ENCODE assay signal across 8 mouse cellular contexts in the genomic region with DNA sequence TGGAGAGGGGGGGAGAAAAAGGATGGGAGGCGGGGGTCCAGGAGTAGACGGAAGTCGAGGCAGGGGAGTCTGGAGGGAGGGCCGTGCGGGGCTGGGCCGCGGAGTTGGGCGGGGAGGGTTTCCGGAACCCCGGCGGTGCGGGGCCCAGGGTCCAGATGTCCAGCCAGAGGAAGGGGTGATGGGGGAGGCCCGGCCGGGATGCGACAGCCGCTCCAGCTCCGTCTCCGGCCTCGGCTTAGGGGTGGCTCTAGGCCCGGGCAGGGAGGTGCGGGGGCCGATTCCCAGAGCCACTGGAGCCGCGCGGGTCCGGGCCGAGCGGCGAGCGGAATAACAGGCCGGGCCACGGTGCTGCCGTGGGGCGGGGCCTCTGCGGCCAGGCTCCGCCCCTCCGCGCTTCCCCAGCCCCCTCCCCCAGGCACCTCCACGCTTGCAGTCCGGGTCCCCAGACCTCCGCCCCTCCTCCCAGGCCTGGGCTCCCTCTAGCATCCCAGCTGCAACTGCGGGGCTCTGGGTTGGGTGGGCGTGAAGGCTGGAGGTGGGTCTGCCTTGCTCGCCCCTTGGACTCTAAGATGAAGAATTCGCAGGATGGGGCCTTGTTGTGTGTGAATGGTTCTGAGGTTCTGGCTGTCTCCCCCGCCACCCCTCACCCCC. TPM values are rescaled to one million over a fixed set of nuclear protein-coding genes. Genes with fewer than 3 reads are reported as not detected.
DNase-seq lines count a peak whose midpoint lies in the region; ATAC-seq and TF ChIP-seq lines count a peak whose summit lies in the region.

No protein-coding gene starts in this region.

- WGBS in bone marrow, adult 2 months: under 1% methylated on average over 43 of the region's 46 CpGs
- 5% methylated on average over 32 of the region's 46 CpGs for WGBS in limb, embryonic 14.5 days
- WGBS in midbrain, embryonic 16.5 days: 0% methylated on average over 41 of the region's 46 CpGs

- H3K4me2 ChIP-seq in limb, embryonic 14.5 days (replicated peaks; ENCODE audit: low read depth, low read length, severe bottlenecking): peak overlapping the region; percentile 95
- peak overlapping the region; percentile 93 for H3K4me2 ChIP-seq in midbrain, embryonic 16.5 days (ENCODE audit: low read length)

- no peaks in the 10 kb centered on the region for H3K9me3 ChIP-seq in limb, embryonic 14.5 days (ENCODE audit: control insufficient read depth, low read length)
- H3K9me3 ChIP-seq in midbrain, embryonic 16.5 days (replicated peaks; ENCODE audit: control insufficient read depth, low read length, poor library complexity, severe bottlenecking): no peaks in the 10 kb centered on the region

- no peak for TF ChIP-seq POLR2A in bone marrow, adult 2 months (IDR thresholded peaks at IDR 0.05; ENCODE audit: borderline replicate concordance, control insufficient read depth, low read depth, low read length)
- TF ChIP-seq POLR2A in limb, embryonic 14.5 days (IDR thresholded peaks at IDR 0.05; ENCODE audit: borderline replicate concordance, extremely low read depth, insufficient read depth, insufficient read length): peak; percentile 14; the same call in 1 of the 2 replicates

- no peak for TF ChIP-seq CTCF in bone marrow, adult 2 months (IDR thresholded peaks at IDR 0.05; ENCODE audit: control insufficient read depth, insufficient read depth, low read length)

- H3K27ac ChIP-seq in bone marrow, adult 2 months (ENCODE audit: control insufficient read depth, insufficient read depth, low read depth, low read length, poor library complexity): no peak overlapping the region
- H3K27ac ChIP-seq in limb, embryonic 14.5 days (replicated peaks; ENCODE audit: low read depth, low read length): peak overlapping the region; percentile 92
- peak overlapping the region; percentile 58 for H3K27ac ChIP-seq in midbrain, embryonic 16.5 days (ENCODE audit: low read length)

- no peaks in the 10 kb centered on the region for H3K27me3 ChIP-seq in limb, embryonic 14.5 days (ENCODE audit: control insufficient read depth, insufficient read depth, low read length)
- H3K27me3 ChIP-seq in midbrain, embryonic 16.5 days (ENCODE audit: control insufficient read depth, insufficient read depth, low read depth, low read length): no peaks in the 10 kb centered on the region

- H3K4me1 ChIP-seq in bone marrow, adult 2 months (ENCODE audit: control insufficient read depth, insufficient read depth, low read length): peaks cover 1% of the 10 kb centered on the region; the same call in 1 of the 2 replicates
- peaks cover 22% of the 10 kb centered on the region for H3K4me1 ChIP-seq in limb, embryonic 14.5 days (ENCODE audit: control insufficient read depth, insufficient read depth, low read length)
- H3K4me1 ChIP-seq in midbrain, embryonic 16.5 days (ENCODE audit: control insufficient read depth, insufficient read depth, low read length): peaks cover 18% of the 10 kb centered on the region

- H3K4me3 ChIP-seq in bone marrow, adult 2 months (replicated peaks; ENCODE audit: control insufficient read depth, low read depth, low read length): peak overlapping the region; percentile 25
- peak overlapping the region; percentile 82 for H3K4me3 ChIP-seq in limb, embryonic 14.5 days (replicated peaks; ENCODE audit: low read length)
- H3K4me3 ChIP-seq in midbrain, embryonic 16.5 days (ENCODE audit: low read depth, low read length): peak overlapping the region; percentile 67

- peaks cover 64% of the 10 kb centered on the region for H3K36me3 ChIP-seq in limb, embryonic 14.5 days (ENCODE audit: control insufficient read depth, insufficient read depth, low read length)
- peaks cover 14% of the 10 kb centered on the region for H3K36me3 ChIP-seq in midbrain, embryonic 16.5 days (ENCODE audit: control insufficient read depth, insufficient read depth, low read length)

- intact Hi-C loops in heart, postnatal 10 days (cut with DNase I): no loop called here

- 0 out of 2 replicates have a peak, but pooled peaks have one; percentile 29 for ATAC-seq in erythroblast, adult 5-6 weeks (replicated peaks; ENCODE audit: low FRiP score, poor library complexity, severe bottlenecking)
- peak; percentile 90 for ATAC-seq in limb, embryonic 14.5 days (ENCODE audit: low FRiP score, low read depth)
- ATAC-seq in midbrain, embryonic 16.5 days: peak; percentile 73

- peak overlapping the region; percentile 69 for H3K9ac ChIP-seq in limb, embryonic 14.5 days (ENCODE audit: low read depth, low read length, severe bottlenecking)
- peak overlapping the region; percentile 86 for H3K9ac ChIP-seq in midbrain, embryonic 16.5 days (ENCODE audit: low read depth, low read length)

- peak; percentile 29 to 39 for DNase-seq in lung, adult 18-20 months
- DNase-seq in lung, postnatal 25 days (ENCODE audit: low spot score): no peak
- peak; percentile 64 to 70 for DNase-seq in heart, postnatal 10 days
- DNase-seq in limb, embryonic 14.5 days (ENCODE audit: low spot score): peak; percentile 83
- no peak for DNase-seq in ovary, postnatal 10 days (ENCODE audit: low spot score)

RNA-seq across cellular contexts. Expression of a gene that starts 1.3 kb away (rescaled TPM):
- 9.9 and 25.0 TPM in 2 replicates for polyA plus RNA-seq in bone marrow, adult 2 months (2011; ENCODE audit: insufficient read depth, insufficient read length, low replicate concordance, missing spikeins)
- 0.84 and 1.7 TPM in 2 replicates for total RNA-seq in erythroblast, adult 5-6 weeks (2015; ENCODE audit: low replicate concordance)
- total RNA-seq in erythroblast, adult 5-6 weeks (2017; ENCODE audit: low replicate concordance): 2.2 and 2.7 TPM in 2 replicates
- 10 to 100 TPM; 20.8 to 21.0 TPM for total RNA-seq in heart, postnatal 10 days (2021)
- 228 and 246 TPM in 2 replicates for polyA plus RNA-seq in limb, embryonic 14.5 days (2012; rRNA removed)
- 86.8 and 113 TPM in 2 replicates for polyA plus RNA-seq in limb, embryonic 14.5 days (2014; fragmentation: Nextera tagmentation; extraction: Ambion mirVana)
- 19.6 and 20.2 TPM in 2 replicates for polyA plus RNA-seq in midbrain, embryonic 16.5 days (2015; fragmentation: Nextera tagmentation; extraction: Ambion mirVana)

RNA-seq across cellular contexts. Expression of a gene that starts 6.9 kb away (rescaled TPM):
- polyA plus RNA-seq in bone marrow, adult 2 months (2011; ENCODE audit: insufficient read depth, insufficient read length, low replicate concordance, missing spikeins): 58.4 and 78.7 TPM in 2 replicates
- total RNA-seq in erythroblast, adult 5-6 weeks (2015; ENCODE audit: low replicate concordance): 10.4 and 18.0 TPM in 2 replicates
- 8.4 and 9.4 TPM in 2 replicates for total RNA-seq in erythroblast, adult 5-6 weeks (2017; ENCODE audit: low replicate concordance)
- total RNA-seq in heart, postnatal 10 days (2021): 10 to 100 TPM; 48.4 to 52.2 TPM
- 565 and 712 TPM in 2 replicates for polyA plus RNA-seq in limb, embryonic 14.5 days (2012; rRNA removed)
- polyA plus RNA-seq in limb, embryonic 14.5 days (2014; fragmentation: Nextera tagmentation; extraction: Ambion mirVana): 157 and 184 TPM in 2 replicates
- polyA plus RNA-seq in midbrain, embryonic 16.5 days (2015; fragmentation: Nextera tagmentation; extraction: Ambion mirVana): 254 and 255 TPM in 2 replicates

RNA-seq across cellular contexts. Expression of a gene that starts 8.1 kb away (rescaled TPM):
- polyA plus RNA-seq in bone marrow, adult 2 months (2011; ENCODE audit: insufficient read depth, insufficient read length, low replicate concordance, missing spikeins): not detected in 2 replicates
- total RNA-seq in erythroblast, adult 5-6 weeks (2015; ENCODE audit: low replicate concordance): not detected in 2 replicates
- total RNA-seq in erythroblast, adult 5-6 weeks (2017; ENCODE audit: low replicate concordance): 0.28 TPM in 1 of 2 replicates, not detected in the other
- total RNA-seq in heart, postnatal 10 days (2021): 10 to 100 TPM; 40.8 to 48.0 TPM
- polyA plus RNA-seq in limb, embryonic 14.5 days (2012; rRNA removed): 2.9 and 3.7 TPM in 2 replicates
- 0.81 and 1.2 TPM in 2 replicates for polyA plus RNA-seq in limb, embryonic 14.5 days (2014; fragmentation: Nextera tagmentation; extraction: Ambion mirVana)
- 1.1 and 1.2 TPM in 2 replicates for polyA plus RNA-seq in midbrain, embryonic 16.5 days (2015; fragmentation: Nextera tagmentation; extraction: Ambion mirVana)

RNA-seq across cellular contexts. Expression of a gene that starts 22.8 kb away (rescaled TPM):
- polyA plus RNA-seq in bone marrow, adult 2 months (2011; ENCODE audit: insufficient read depth, insufficient read length, low replicate concordance, missing spikeins): 18.1 and 24.9 TPM in 2 replicates
- total RNA-seq in erythroblast, adult 5-6 weeks (2015; ENCODE audit: low replicate concordance): 11.3 and 13.3 TPM in 2 replicates
- 19.6 and 25.6 TPM in 2 replicates for total RNA-seq in erythroblast, adult 5-6 weeks (2017; ENCODE audit: low replicate concordance)
- 10 to 100 TPM; 26.4 to 28.7 TPM for total RNA-seq in heart, postnatal 10 days (2021)
- 33.1 and 37.5 TPM in 2 replicates for polyA plus RNA-seq in limb, embryonic 14.5 days (2012; rRNA removed)
- 22.0 and 23.3 TPM in 2 replicates for polyA plus RNA-seq in limb, embryonic 14.5 days (2014; fragmentation: Nextera tagmentation; extraction: Ambion mirVana)
- 16.9 and 18.4 TPM in 2 replicates for polyA plus RNA-seq in midbrain, embryonic 16.5 days (2015; fragmentation: Nextera tagmentation; extraction: Ambion mirVana)

RNA-seq across cellular contexts. Expression of a gene that starts 23.6 kb away (rescaled TPM):
- 26.4 and 54.8 TPM in 2 replicates for polyA plus RNA-seq in bone marrow, adult 2 months (2011; ENCODE audit: insufficient read depth, insufficient read length, low replicate concordance, missing spikeins)
- 33.0 and 34.3 TPM in 2 replicates for total RNA-seq in erythroblast, adult 5-6 weeks (2015; ENCODE audit: low replicate concordance)
- 8.1 and 17.6 TPM in 2 replicates for total RNA-seq in erythroblast, adult 5-6 weeks (2017; ENCODE audit: low replicate concordance)
- 1 to 10 TPM; 3.6 to 3.8 TPM for total RNA-seq in heart, postnatal 10 days (2021)
- 12.1 and 15.0 TPM in 2 replicates for polyA plus RNA-seq in limb, embryonic 14.5 days (2012; rRNA removed)
- 10.8 and 11.8 TPM in 2 replicates for polyA plus RNA-seq in limb, embryonic 14.5 days (2014; fragmentation: Nextera tagmentation; extraction: Ambion mirVana)
- polyA plus RNA-seq in midbrain, embryonic 16.5 days (2015; fragmentation: Nextera tagmentation; extraction: Ambion mirVana): 60.7 and 71.7 TPM in 2 replicates

Comparison
In these comparisons a context has a peak if more than half of its experiments do, and no peak if none do; other contexts are left out.
1. DNase-seq: peak in lung, adult 18-20 months (2 of 2), heart, postnatal 10 days (2 of 2) and limb, embryonic 14.5 days (single experiment); none in lung, postnatal 25 days (single experiment) and ovary, postnatal 10 days (single experiment).
2. H3K4me3 ChIP-seq: peak in every context shown above with its lines; median percentile 82 in limb, embryonic 14.5 days; 67 in midbrain, embryonic 16.5 days; 25 in bone marrow, adult 2 months.
3. ATAC-seq: peak in every context shown above with its lines; median percentile 90 in limb, embryonic 14.5 days; 73 in midbrain, embryonic 16.5 days; 29 in erythroblast, adult 5-6 weeks.